Mouse (Mus musculus) kidney, postnatal 0 days (tissue): ENCODE results near the gene Robo1. TPM values are rescaled to one million over a fixed set of nuclear protein-coding genes. Genes with fewer than 3 reads are reported as not detected.

Experiments used
- ATAC-seq: fragments of 200-750 bp; cut with Nextera tagmentation; replicated peaks from 2 replicates; pipeline ENCODE4 v1.8.0; 2017; ENCODE audit warnings: low read depth, moderate number of reproducible peaks, moderate TSS enrichment, moderate library complexity; ENCODE audit not compliant: low FRiP score
- DNase-seq: peaks from one replicate; pipeline ENCODE4 v3.0.0-alpha.2; 2016; ENCODE audit warnings: low spot score
- H3K27ac ChIP-seq: fragments of 300-500 bp; sonication (generic); 2 replicates; pipeline ENCODE4 v1.5.1; 2014; ENCODE audit warnings: mild to moderate bottlenecking
- H3K27me3 ChIP-seq: fragments of 300-500 bp; sonication (generic); 2 replicates; pipeline ENCODE4 v1.6.1; 2014; ENCODE audit warnings: low read length, mixed read lengths; ENCODE audit not compliant: insufficient read depth
- H3K36me3 ChIP-seq: fragments of 300-500 bp; sonication (generic); 2 replicates; pipeline ENCODE4 v1.6.1; 2014; ENCODE audit warnings: low read length, mixed read lengths; ENCODE audit not compliant: insufficient read depth
- H3K4me1 ChIP-seq: fragments of 300-500 bp; sonication (generic); replicated peaks from 2 replicates; pipeline ENCODE4 v1.6.1; 2014; ENCODE audit warnings: antibody characterized with exemption, low read length, mixed read lengths; ENCODE audit not compliant: insufficient read depth
- H3K4me2 ChIP-seq: fragments of 300-500 bp; sonication (generic); 2 replicates; pipeline ENCODE4 v1.6.1; 2014; ENCODE audit warnings: mild to moderate bottlenecking, low read length, moderate library complexity, mixed read lengths
- H3K4me3 ChIP-seq: fragments of 300-500 bp; sonication (generic); replicated peaks from 2 replicates; pipeline ENCODE4 v1.5.1; 2014; ENCODE audit warnings: low read depth, low read length
- H3K9ac ChIP-seq: fragments of 300-500 bp; sonication (generic); 2 replicates; pipeline ENCODE4 v1.6.1; 2014; ENCODE audit warnings: low read depth, low read length
- H3K9me3 ChIP-seq: fragments of 300-500 bp; sonication (generic); replicated peaks from 2 replicates; pipeline ENCODE4 v1.6.1; 2016; ENCODE audit warnings: low read length, inconsistent platforms, mixed read lengths
- CTCF ChIP-seq: IDR thresholded peaks from 2 replicates; pipeline ENCODE4 v1.5.1; 2016; ENCODE audit warnings: antibody characterized with exemption, low read depth, mild to moderate bottlenecking, moderate library complexity
- WGBS: fragments of 180-500 bp; shearing (Covaris S2); extraction: QIAGEN DNeasy Blood & Tissue Kit; methylation state at CpG from one replicate; pipeline ENCODE4 v1.1.7; 2014; 5-methylcytosine and 5-hydroxymethylcytosine counted together
- polyA plus RNA-seq: library from polyadenylated mRNA; unstranded; fragments of >200 nt; fragmentation: Nextera tagmentation; extraction: Ambion mirVana; gene quantifications from 2 replicates; pipeline ENCODE4 v1.2.1, GENCODE M21; 2015

The Robo1 gene
- polyA plus RNA-seq, 1 experiment from 2014 or later, result 14.5 TPM

- Histone ChIP-seq H3K9me3 (no peaks in the 10 kb centered on the region), H3K4me3 (no peak overlapping the region), H3K36me3 (no peaks in the 10 kb centered on the region), H3K4me2 (no peak overlapping the region), H3K4me1 (no peaks in the 10 kb centered on the region), H3K27me3 (no peaks in the 10 kb centered on the region), H3K27ac (no peak overlapping the region), H3K9ac (no peak overlapping the region)
- no peak for ATAC-seq
- WGBS, result 68% methylated on average over 9 of the region's 9 CpGs
- TF ChIP-seq CTCF, result no peak
- DNase-seq, result no peak
Observed at GRCm38 (mm10) chr16:72640932-72641811, 333.1 kb downstream of the Robo1 start.

GRCm38 (mm10) chr16:72645890-72646289, 337.8 kb downstream of the Robo1 start:
- WGBS, result 45% methylated on average over 8 of the region's 8 CpGs
- no peak overlapping the region for H3K27ac ChIP-seq
- H3K4me2 ChIP-seq, result no peak overlapping the region
- H3K4me1 ChIP-seq, result no peaks in the 10 kb centered on the region
- TF ChIP-seq CTCF, result no peak
- H3K4me3 ChIP-seq, result no peak overlapping the region
- H3K9ac ChIP-seq, result no peak overlapping the region
- no peak for ATAC-seq
- no peak for DNase-seq
- no peaks in the 10 kb centered on the region for H3K27me3 ChIP-seq
- no peaks in the 10 kb centered on the region for H3K9me3 ChIP-seq
- no peaks in the 10 kb centered on the region for H3K36me3 ChIP-seq

GRCm38 (mm10) chr16:72649314-72649713, 341.2 kb downstream of the Robo1 start:
- Histone ChIP-seq H3K27ac (no peak overlapping the region), H3K36me3 (no peaks in the 10 kb centered on the region), H3K4me2 (peak overlapping the region; percentile 37; the same call in 1 of the 2 replicates), H3K9ac (no peak overlapping the region), H3K27me3 (no peaks in the 10 kb centered on the region), H3K4me3 (no peak overlapping the region), H3K4me1 (no peaks in the 10 kb centered on the region), H3K9me3 (no peaks in the 10 kb centered on the region)
- WGBS, result 39% methylated on average over 4 of the region's 4 CpGs
- ATAC-seq, result no peak; the same call in 1 of the 2 replicates
- peak; percentile 74 for TF ChIP-seq CTCF
- peak; percentile 85 for DNase-seq

- Histone ChIP-seq H3K27ac (no peak overlapping the region), H3K27me3 (no peaks in the 10 kb centered on the region), H3K9me3 (no peaks in the 10 kb centered on the region), H3K9ac (no peak overlapping the region), H3K4me2 (no peak overlapping the region), H3K4me3 (no peak overlapping the region), H3K36me3 (no peaks in the 10 kb centered on the region), H3K4me1 (no peaks in the 10 kb centered on the region)
- TF ChIP-seq CTCF, result no peak
- ATAC-seq (no peak), DNase-seq (no peak)
- 72% methylated on average over 9 of the region's 9 CpGs for WGBS
Observed at GRCm38 (mm10) chr16:72655411-72655810, 347.3 kb downstream of the Robo1 start.

GRCm38 (mm10) chr16:72662837-72663350, 354.8 kb downstream of the Robo1 start:
- ATAC-seq (peak; percentile 84), DNase-seq (peak; percentile 96)
- Histone ChIP-seq H3K4me3 (peak overlapping the region; percentile 79), H3K27ac (peak overlapping the region; percentile 98), H3K36me3 (no peaks in the 10 kb centered on the region), H3K4me2 (peak overlapping the region; percentile 86), H3K27me3 (no peaks in the 10 kb centered on the region), H3K9me3 (no peaks in the 10 kb centered on the region), H3K4me1 (peaks cover 2% of the 10 kb centered on the region; the same call in 1 of the 2 replicates), H3K9ac (peak overlapping the region; percentile 74)
- 0% methylated on average over 26 of the region's 26 CpGs for WGBS
- peak; percentile 24; the same call in 1 of the 2 replicates for TF ChIP-seq CTCF

GRCm38 (mm10) chr16:72663351-72664232, 355.5 kb downstream of the Robo1 start:
- peaks cover 2% of the 10 kb centered on the region; the same call in 1 of the 2 replicates for H3K4me1 ChIP-seq
- no peaks in the 10 kb centered on the region for H3K9me3 ChIP-seq
- H3K4me2 ChIP-seq, result peak overlapping the region; percentile 86
- H3K36me3 ChIP-seq, result no peaks in the 10 kb centered on the region
- peak overlapping the region; percentile 74 for H3K9ac ChIP-seq
- DNase-seq (peak; percentile 71), ATAC-seq (peak; percentile 81)
- peak overlapping the region; percentile 79 for H3K4me3 ChIP-seq
- whole genome bisulfite sequencing, result under 1% methylated on average over 55 of the region's 55 CpGs
- H3K27ac ChIP-seq, result peak overlapping the region; percentile 98
- H3K27me3 ChIP-seq, result no peaks in the 10 kb centered on the region
- TF ChIP-seq CTCF, result peak; percentile 44
